Mouse (Mus musculus) cortical plate, adult 2 months (tissue): Measurements from ENCODE around the gene St5. TPM values are rescaled to one million over a fixed set of nuclear protein-coding genes. Genes with fewer than 3 reads are reported as not detected.
A peak's percentile ranks its signal among the peaks of the same experiment; 100 is the strongest.

Experiments
- H3K27ac ChIP-seq: fragments of 200-500 bp; 2 replicates; pipeline ENCODE4 v1.5.1; 2012; ENCODE audit warnings: low read length, control low read depth, inconsistent platforms; ENCODE audit not compliant: insufficient read depth
- H3K4me1 ChIP-seq: fragments of 200-500 bp; 2 replicates; pipeline ENCODE4 v1.6.1; 2011; ENCODE audit warnings: low read length; ENCODE audit not compliant: control insufficient read depth, insufficient read depth
- H3K4me3 ChIP-seq: fragments of 200-500 bp; 2 replicates; pipeline ENCODE4 v1.5.1; 2011; ENCODE audit warnings: mild to moderate bottlenecking, low read length, control low read depth; ENCODE audit not compliant: insufficient read depth
- CTCF ChIP-seq: fragments of 200-500 bp; IDR thresholded peaks from 2 replicates; pipeline ENCODE4 v1.5.1; 2011; ENCODE audit warnings: mild to moderate bottlenecking, control low read depth, low read length; ENCODE audit not compliant: insufficient read depth; ENCODE audit errors: extremely low read depth
- POLR2A ChIP-seq: fragments of 200-500 bp; IDR thresholded peaks from 2 replicates; pipeline ENCODE4 v1.6.1; 2011; ENCODE audit warnings: mild to moderate bottlenecking, low read length, control low read depth; ENCODE audit not compliant: insufficient read depth; ENCODE audit errors: extremely low read depth
- polyA plus RNA-seq: library from polyadenylated mRNA; depleted of rRNA; stranded (reverse); fragments of >200 nt; gene quantifications from 2 replicates; pipeline ENCODE4 v1.2.3, GENCODE M21; 2012; rRNA removed

The St5 gene
- polyA plus RNA-seq, 1 experiment: 18.3 TPM

- Histone ChIP-seq H3K4me1 (peaks cover 2% of the 10 kb centered on the region; the same call in 1 of the 2 replicates), H3K4me3 (peak overlapping the region; percentile 27), H3K27ac (peak overlapping the region; percentile 32; the same call in 1 of the 2 replicates)
- TF ChIP-seq CTCF: no peak
- TF ChIP-seq POLR2A: 0 out of 2 replicates have a peak, but pooled peaks have one; percentile 34
Observed at GRCm38 (mm10) chr7:109492616-109493318, 210.6 kb downstream of the St5 start.

DNA sequence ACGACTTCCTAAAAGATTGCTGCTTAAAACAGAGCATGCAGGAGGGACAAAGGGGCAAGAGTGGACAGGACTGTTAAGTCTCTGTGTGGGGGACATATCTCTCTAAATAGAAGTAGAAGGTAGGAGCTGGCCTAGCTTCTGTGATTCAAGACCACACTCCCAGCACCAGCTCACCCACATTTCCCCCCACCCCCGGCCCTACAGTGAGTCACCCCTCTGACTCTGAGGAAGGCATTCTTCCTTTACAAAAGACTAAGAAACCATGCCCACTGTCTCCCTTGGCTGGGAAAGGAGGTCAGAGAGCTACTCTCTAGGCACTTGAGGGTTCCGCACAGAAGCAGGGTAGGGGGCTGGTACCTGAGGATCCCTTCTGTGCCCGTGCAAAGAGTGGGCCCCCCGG, 219.2 kb downstream of the St5 start:
- Histone ChIP-seq H3K27ac (no peak overlapping the region), H3K4me3 (no peak overlapping the region), H3K4me1 (no peaks in the 10 kb centered on the region)
- TF ChIP-seq CTCF (no peak), POLR2A (no peak)

GRCm38 (mm10) chr7:109480765-109481197, 222.6 kb downstream of the St5 start:
- TF ChIP-seq CTCF (no peak), POLR2A (no peak)
- Histone ChIP-seq H3K27ac (no peak overlapping the region), H3K4me1 (no peaks in the 10 kb centered on the region), H3K4me3 (no peak overlapping the region)

GRCm38 (mm10) chr7:109477926-109478325, 225.5 kb downstream of the St5 start:
- no peaks in the 10 kb centered on the region for H3K4me1 ChIP-seq
- no peak for TF ChIP-seq CTCF
- no peak for TF ChIP-seq POLR2A
- no peak overlapping the region for H3K27ac ChIP-seq
- H3K4me3 ChIP-seq: no peak overlapping the region

Other genes with a start within 250 kb of the St5 start
- 13.7 and 15.1 TPM in 2 replicates for gene Trim66, start 195.5 kb downstream of the St5 start, polyA plus RNA-seq
- 325 and 368 TPM in 2 replicates for gene Rpl27a, start 184.5 kb downstream of the St5 start, polyA plus RNA-seq
- gene Akip1, start 85 bp upstream of the St5 start, polyA plus RNA-seq: 7.0 and 7.4 TPM in 2 replicates
- gene BC051019, start 20.2 kb upstream of the St5 start, polyA plus RNA-seq: 0.19 and 0.31 TPM in 2 replicates
- 0.17 and 0.38 TPM in 2 replicates for gene Ascl3, start 28.1 kb upstream of the St5 start, polyA plus RNA-seq
- gene Tmem9b, start 49.3 kb upstream of the St5 start, polyA plus RNA-seq: 144 and 153 TPM in 2 replicates
- gene Nrip3, start 78.4 kb upstream of the St5 start, polyA plus RNA-seq: 45.1 and 47.7 TPM in 2 replicates
- 0.35 and 0.57 TPM in 2 replicates for gene Scube2, start 162.1 kb upstream of the St5 start, polyA plus RNA-seq